Mouse (Mus musculus) liver (tissue): ENCODE data around the gene Ppp2r5c.

Experiments
- DNase-seq: peaks from one replicate; pipeline ENCODE4 v3.0.0-alpha.2; 2020; ENCODE audit warnings: mixed read lengths

The Ppp2r5c gene

DNA sequence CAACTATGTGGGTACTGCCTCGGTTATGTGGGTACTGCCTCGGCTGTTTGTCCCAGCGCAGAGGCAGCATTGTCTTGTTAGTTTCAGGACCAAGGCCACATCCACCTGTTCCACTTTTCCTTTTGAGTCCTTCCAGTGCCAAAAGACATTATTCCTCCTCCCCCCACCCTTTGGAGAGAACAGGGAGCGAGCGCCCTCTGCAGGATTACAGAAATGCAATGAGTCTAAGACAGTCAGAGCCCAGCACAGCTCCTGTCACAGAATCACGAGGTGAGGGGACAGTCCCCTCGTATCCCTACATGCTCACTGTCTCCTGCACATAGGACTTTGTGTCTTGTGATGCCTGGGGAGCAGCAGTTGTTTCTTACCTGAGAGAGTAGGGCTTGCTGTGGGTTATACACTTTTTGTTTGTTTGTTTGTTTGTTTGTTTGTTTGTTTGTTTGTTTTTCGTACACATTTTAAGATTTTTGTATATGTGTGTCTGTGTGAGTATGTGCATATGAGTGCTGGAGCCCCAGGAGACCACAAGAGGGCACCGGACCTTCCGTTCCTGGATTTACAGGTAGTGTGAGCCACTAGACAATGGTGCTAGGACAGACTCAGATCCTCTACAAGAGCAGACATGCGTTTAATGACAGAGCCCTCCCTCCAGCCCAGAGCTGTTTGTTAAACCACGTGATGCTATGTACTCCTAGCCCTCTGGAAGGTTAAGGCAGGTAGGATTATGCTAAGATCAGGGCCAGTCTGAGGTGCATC, 43.2 kb downstream of the Ppp2r5c start:
- DNase-seq = no peak

- DNase-seq = no peak
Observed at GRCm38 (mm10) chr12:110492436-110492835, 45.5 kb downstream of the Ppp2r5c start.

DNA sequence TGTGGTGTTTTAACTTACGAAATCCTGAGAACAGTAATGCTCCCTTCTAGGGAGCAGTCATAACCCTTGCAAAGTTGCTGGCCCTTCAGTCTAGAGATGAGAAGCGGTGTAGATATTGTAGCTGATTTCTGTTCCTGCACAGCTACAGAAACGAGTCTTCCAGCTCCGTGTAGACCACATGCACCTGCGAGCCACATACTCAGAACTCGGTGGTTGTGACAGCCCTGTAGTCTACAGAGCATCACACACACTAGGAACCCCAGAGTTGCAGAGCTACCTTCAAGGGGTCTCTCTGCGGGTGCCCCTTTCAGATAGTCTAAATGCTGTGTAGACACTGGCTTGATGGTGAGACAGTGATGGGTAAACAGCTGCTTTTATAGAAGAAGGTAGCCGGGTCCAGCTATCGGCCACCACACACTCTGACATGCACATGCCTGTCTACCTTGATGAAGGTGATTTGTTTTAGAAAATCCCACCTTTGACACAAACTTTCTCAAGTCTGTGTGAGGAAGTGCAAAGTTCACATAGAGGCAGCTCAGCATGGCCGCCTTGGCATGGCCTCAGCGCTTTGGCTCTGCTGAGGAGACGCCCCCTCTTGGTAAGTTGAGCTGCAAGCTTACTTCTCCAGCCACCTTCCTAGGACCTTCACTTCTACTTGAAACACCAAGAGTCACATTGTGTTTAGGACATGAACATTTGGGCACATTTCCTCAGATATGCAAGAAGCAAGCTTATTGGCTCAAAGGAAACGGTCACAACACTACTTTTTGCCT, 46.9 kb downstream of the Ppp2r5c start:
- no peak for DNase-seq

DNA sequence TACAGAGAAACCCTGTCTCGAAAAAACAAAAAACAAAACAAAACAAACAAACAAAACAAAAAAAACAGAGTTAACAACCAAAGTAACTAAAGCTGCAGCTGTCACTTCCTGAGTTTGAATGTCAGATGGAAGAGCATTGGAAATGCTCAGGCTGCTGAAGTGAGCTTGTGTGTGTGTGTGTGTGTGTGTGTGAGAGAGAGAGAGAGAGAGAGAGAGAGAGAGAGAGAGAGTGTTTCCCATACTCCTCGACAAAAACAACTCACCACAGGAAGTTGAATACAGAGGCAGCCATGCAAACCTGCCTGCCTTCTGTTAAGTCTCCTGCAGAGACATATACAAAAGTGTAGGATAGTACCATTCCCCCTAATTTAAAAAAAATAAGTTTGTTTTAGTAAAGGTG, 47.9 kb downstream of the Ppp2r5c start:
- DNase-seq = no peak

- DNase-seq = no peak
Observed at GRCm38 (mm10) chr12:110495260-110495659, 48.3 kb downstream of the Ppp2r5c start.

DNA sequence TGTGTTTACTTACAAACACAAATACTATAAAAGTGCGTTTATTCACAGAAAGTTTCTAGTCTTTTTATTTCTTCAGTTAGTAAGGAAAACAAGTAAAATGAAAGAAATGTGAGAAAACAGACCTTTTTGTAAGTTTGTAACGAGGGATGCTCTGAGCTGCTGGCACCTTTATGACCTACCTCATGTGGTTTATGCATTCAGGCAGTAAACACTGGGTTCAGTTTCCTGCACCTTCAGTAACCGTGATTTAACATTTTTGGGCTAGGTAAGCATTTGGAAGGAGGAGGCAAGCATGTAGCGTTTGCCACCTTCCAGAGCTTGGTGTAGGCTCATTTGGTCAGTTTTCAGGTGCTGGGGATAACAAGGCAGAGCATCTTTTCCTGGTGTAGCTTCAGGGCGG, 49.1 kb downstream of the Ppp2r5c start:
- DNase-seq = no peak

GRCm38 (mm10) chr12:110497013-110497412, 50.1 kb downstream of the Ppp2r5c start:
- DNase-seq = no peak

- DNase-seq = no peak
Observed at GRCm38 (mm10) chr12:110497485-110497884, 50.6 kb downstream of the Ppp2r5c start.

DNA sequence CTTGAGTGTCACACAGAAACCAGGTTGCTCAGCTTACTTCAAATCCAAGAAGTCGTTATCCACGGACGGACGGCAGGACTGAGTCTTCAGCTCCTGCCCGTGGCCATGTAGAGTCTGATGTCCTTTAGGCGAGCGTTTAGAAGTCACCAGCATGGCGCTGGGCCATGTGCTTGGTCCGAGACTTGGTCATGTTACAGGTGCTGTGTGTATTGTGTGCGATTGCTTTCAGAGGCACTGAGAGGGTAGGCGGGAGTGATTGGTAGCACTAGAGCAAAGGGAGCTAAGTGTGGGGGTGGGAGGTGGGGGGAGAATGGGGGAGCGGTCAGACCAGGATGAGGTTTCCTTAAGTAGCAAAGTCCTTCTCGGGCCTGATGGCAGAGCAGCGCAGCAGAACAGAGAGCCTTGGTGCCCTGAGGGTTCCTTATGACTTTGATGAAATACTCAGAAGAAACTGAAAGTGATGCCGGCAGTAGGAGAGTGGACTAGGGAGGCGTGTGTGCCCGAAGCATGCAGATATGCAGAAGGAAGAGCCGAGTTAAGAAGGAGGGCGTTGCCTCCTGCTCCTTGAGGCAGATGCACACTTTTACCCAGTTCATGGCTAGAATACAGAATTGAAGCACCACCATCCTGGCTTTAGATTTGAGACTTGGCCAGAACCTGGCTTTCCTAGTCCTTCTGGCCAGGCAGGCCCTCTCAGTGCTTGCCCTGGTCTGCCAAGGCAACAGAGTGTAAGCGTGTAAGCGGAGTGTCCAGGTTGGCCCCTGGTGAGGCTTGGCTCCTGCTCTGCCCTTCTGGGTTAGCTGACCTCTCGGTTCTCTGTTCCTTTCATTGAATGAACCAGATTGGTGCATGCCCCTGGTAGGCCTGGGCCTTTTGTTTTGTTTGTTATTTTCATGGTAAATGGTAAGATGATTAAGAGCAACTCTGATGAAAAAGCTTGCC, 51.6 kb downstream of the Ppp2r5c start:
- peak; percentile 48 for DNase-seq

- peak; percentile 37 for DNase-seq
Observed at GRCm38 (mm10) chr12:110499225-110499992, 52.5 kb downstream of the Ppp2r5c start.

DNA sequence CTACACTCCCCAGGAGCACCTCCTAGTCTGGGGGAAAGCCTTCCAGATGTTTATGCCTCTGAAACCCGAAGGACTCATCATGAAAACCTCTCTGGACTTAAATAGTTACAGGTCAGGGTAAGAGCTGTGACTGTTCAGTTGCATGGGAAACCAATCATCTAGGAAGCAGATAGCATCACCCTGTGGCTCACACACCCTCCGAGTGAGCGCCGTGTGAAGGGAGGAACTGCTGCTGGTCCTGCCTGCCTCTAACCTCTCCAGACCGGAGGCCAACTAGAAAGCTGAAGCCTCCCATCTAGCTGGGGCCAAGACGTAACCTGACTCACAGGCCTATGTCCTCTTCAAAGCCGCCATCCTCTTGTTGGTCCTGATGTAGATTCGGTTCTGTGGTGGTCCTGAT, 53.2 kb downstream of the Ppp2r5c start:
- no peak for DNase-seq

DNA sequence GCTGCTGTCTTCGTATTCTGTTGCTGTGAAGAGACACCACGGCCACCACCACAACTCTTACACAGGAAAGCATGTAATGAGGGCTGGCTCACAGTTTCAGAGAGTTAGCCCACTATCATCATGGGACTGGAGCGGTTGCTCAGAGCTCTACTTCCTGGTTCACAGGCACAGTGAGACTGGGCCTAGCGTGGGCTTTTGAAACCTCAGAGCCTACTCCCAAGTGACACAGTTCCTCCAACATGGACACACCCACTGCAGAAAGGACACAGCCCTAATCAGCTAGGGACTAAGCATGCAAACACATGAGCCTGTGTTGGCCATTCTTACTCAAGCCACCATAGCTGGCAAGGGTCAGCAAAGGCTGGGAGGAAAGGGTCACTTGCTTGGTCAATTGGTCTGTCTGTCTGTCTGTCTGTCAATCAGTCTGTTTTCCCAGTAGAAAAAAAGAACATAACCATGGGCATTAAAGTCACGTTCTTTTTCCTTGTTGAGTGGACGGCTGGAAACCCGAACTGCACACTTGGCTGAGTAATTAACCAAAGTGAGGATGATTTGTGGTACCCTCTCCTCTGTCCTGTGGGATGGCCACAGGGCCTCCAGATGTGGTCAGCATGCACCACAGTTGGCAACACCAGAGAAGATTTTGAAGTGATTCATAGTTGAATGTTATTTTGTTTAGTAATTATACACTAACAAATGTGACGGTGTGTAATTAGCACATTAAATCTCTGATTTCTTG, 56.7 kb downstream of the Ppp2r5c start:
- no peak for DNase-seq

DNA sequence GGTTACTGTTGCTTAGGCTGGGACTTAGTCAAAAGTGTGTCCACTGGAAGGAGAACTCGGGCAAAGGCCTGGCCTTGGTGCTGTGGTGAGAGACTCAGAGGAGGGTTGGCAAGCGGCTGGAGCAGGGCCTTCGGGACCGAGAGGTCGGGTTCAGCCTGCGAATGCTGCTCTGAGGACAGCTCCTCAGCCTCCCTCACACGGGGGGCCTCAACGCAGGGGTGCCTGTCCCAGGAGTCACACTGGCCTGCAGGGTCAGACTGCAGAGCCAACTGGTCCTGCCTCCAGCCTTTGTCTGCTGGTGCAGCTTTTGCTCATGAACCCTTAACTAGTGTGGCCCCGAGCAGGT, 57.2 kb downstream of the Ppp2r5c start:
- DNase-seq = no peak

DNA sequence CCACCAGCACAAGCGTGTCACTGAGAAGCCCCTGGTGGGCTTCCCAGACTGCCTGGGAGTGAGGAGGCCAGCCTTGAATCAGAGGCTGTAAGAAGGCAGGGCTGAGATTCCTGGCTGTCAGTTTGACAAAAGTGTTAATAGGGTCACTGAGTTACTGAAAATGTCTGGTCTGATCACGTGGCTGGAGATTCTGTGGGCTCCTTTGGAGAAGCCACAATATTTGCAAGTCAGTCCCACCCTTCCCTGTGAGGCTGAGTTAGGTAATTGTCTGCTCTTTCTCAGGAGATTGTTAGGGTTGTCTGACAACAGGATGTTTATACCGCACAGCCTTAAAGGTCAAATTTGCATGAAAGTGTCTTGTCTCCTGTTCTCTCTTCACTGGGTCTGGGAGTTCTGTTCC, 57.9 kb downstream of the Ppp2r5c start:
- DNase-seq = no peak

GRCm38 (mm10) chr12:110506046-110506445, 59.1 kb downstream of the Ppp2r5c start:
- no peak for DNase-seq

DNA sequence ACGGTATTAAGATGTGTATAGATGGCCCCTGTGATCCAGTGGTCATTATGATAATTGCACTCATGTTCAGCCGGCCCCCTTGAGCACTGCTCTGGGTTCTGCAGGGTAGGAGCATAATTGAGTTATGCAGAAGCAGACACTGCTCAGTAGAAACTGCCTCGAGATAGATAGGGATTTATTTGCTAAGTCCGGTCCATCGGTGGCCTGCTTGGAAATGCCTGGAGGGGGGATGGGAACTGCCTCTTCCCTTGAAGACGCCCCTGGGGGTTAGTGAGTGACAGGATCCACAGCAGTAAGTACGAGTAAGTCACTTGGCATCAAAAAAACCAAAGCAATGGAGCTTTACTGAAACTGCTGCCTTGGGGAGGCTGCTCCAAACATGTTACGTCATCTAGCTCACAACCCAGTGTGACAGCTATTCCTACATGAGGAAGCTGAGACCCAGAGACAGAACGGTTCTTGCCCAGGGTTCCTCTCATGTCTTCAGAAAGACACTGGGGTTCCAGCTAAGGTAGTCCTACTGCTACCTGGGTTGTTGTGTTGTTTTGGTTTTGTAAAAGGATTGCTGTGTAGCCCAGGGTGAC, 60.9 kb downstream of the Ppp2r5c start:
- no peak for DNase-seq

- DNase-seq = no peak
Observed at GRCm38 (mm10) chr12:110508680-110509079, 61.8 kb downstream of the Ppp2r5c start.

DNA sequence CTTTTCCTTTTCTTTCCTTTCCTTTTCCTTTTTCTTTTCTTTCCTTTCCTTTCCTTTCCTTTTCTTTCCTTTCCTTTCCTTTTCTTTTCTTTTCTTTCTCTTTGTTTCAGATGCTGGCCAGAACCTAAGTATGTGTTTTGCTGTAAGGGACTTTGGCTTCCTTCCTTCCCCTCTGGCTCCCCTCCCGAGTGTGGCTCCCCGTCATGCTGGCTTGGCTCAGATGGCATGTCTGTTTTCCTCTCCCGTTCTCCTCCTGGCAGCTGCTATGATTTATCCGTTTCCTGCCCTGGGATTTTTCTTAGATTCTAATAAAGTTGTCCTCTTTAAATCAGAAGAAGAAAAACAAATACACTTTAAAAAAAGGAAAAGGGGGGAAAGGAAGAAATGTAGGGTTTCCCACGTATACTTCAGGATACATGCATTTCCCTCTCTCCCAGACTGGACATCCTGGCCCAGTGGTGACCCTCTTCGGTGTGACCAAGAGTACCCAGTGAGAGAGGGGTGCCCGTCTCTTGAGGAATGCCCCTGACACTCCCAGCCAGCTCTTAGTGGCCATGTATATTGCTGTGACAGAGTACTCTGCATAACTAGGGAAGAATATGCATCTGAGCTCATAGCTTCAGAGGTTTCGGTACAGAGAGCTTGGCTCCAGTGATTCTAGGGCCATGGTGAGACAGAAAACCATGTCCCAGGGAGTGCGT, 63.4 kb downstream of the Ppp2r5c start:
- no peak for DNase-seq

- no peak for DNase-seq
Observed at GRCm38 (mm10) chr12:110511201-110511600, 64.3 kb downstream of the Ppp2r5c start.

DNA sequence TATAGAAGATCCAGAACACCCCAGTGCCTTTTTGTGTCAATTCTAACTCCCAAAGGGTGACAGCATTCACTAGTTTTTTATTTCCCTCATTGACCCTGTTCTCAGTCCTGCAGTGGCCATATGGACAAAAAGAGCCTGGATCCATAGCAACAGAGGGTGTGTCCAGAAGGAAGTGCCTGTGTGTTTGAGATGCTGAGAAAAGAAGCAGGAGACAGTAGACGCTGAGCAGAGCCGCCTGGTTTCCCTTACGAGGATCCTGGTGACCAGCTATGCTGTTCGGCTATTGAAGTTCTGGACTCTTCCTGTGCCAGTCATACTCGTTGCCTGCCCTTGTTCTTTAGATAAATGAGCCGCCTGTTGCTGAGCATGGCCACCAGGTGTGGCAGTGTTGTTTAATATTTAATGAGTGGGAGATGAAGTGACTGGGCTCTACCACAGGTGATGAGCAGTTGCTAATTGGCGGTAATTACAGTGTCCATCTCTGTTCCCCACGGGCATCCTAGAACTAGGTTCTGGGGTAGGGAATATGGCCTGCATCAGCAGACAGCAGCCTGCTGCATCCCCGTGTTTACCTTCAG, 65.0 kb downstream of the Ppp2r5c start:
- DNase-seq = no peak
